Mouse (Mus musculus) midbrain, embryonic 11.5 days (tissue): Measurements from ENCODE around the gene Syt3. TPM values are rescaled to one million over a fixed set of nuclear protein-coding genes. Genes with fewer than 3 reads are reported as not detected.

ENCODE experiments used
- ATAC-seq: fragments of 200-750 bp; cut with Nextera tagmentation; 2 replicates; pipeline ENCODE4 v1.8.0; 2017; ENCODE audit warnings: moderate TSS enrichment, moderate library complexity; ENCODE audit not compliant: low FRiP score
- DNase-seq: peaks from one replicate; pipeline ENCODE4 v3.0.0; 2015; ENCODE audit warnings: low spot score; ENCODE audit errors: missing footprints
- H3K27ac ChIP-seq: fragments of 300-500 bp; sonication (generic); 2 replicates; pipeline ENCODE4 v1.5.1; 2014; ENCODE audit warnings: low read depth, low read length
- H3K27me3 ChIP-seq: fragments of 300-500 bp; sonication (generic); 2 replicates; pipeline ENCODE4 v1.6.1; 2014; ENCODE audit warnings: mild to moderate bottlenecking, low read length, moderate library complexity, mixed read lengths; ENCODE audit not compliant: control insufficient read depth, insufficient read depth
- H3K36me3 ChIP-seq: fragments of 300-500 bp; sonication (generic); 2 replicates; pipeline ENCODE4 v1.6.1; 2014; ENCODE audit warnings: mild to moderate bottlenecking, low read length, moderate library complexity, mixed read lengths; ENCODE audit not compliant: control insufficient read depth, insufficient read depth
- H3K4me1 ChIP-seq: fragments of 300-500 bp; sonication (generic); 2 replicates; pipeline ENCODE4 v1.6.1; 2014; ENCODE audit warnings: low read length; ENCODE audit not compliant: control insufficient read depth, insufficient read depth
- H3K4me2 ChIP-seq: fragments of 300-500 bp; sonication (generic); 2 replicates; pipeline ENCODE4 v1.6.1; 2014; ENCODE audit warnings: mild to moderate bottlenecking, moderate library complexity
- H3K4me3 ChIP-seq: fragments of 300-500 bp; sonication (generic); 2 replicates; pipeline ENCODE4 v1.5.1; 2014; ENCODE audit warnings: low read depth, low read length
- H3K9ac ChIP-seq: fragments of 300-500 bp; sonication (generic); 2 replicates; pipeline ENCODE4 v1.6.1; 2014; ENCODE audit warnings: low read length
- H3K9me3 ChIP-seq: fragments of 300-500 bp; sonication (generic); 2 replicates; pipeline ENCODE4 v1.6.1; 2016; ENCODE audit warnings: low read length; ENCODE audit not compliant: control insufficient read depth
- WGBS: fragments of 180-500 bp; shearing (Covaris S2); extraction: QIAGEN DNeasy Blood & Tissue Kit; methylation state at CpG from one replicate; pipeline ENCODE4 v1.1.7; 2014; 5-methylcytosine and 5-hydroxymethylcytosine counted together
- polyA plus RNA-seq: library from polyadenylated mRNA; unstranded; fragments of >200 nt; fragmentation: Nextera tagmentation; extraction: Ambion mirVana; gene quantifications from 2 replicates; pipeline ENCODE4 v1.2.1, GENCODE M21; 2014

Syt3 gene
- polyA plus RNA-seq, 1 experiment from 2014 or later: 1.5 TPM

GRCm38 (mm10) chr7:44373889-44374652 lies 9.8 kb upstream of the Syt3 start:
- H3K4me2 ChIP-seq: peak overlapping the region; percentile 84
- peak overlapping the region; percentile 70 for H3K9ac ChIP-seq
- 0% methylated on average over 19 of the region's 19 CpGs for whole genome bisulfite sequencing
- peaks cover 11% of the 10 kb centered on the region for H3K4me1 ChIP-seq
- ATAC-seq: peak; percentile 91
- H3K4me3 ChIP-seq: peak overlapping the region; percentile 55
- no peaks in the 10 kb centered on the region for H3K9me3 ChIP-seq
- no peaks in the 10 kb centered on the region for H3K36me3 ChIP-seq
- peak; percentile 99 for DNase-seq
- H3K27ac ChIP-seq: peak overlapping the region; percentile 17; the same call in 1 of the 2 replicates
- no peaks in the 10 kb centered on the region for H3K27me3 ChIP-seq

- Histone ChIP-seq H3K27me3 (no peaks in the 10 kb centered on the region), H3K9ac (peak overlapping the region; percentile 70), H3K4me2 (peak overlapping the region; percentile 84), H3K4me1 (peaks cover 11% of the 10 kb centered on the region), H3K36me3 (no peaks in the 10 kb centered on the region), H3K4me3 (peak overlapping the region; percentile 55), H3K27ac (peak overlapping the region; percentile 17; the same call in 1 of the 2 replicates), H3K9me3 (no peaks in the 10 kb centered on the region)
- ATAC-seq (peak; percentile 65), DNase-seq (peak; percentile 91)
- 0% methylated on average over 5 of the region's 5 CpGs for WGBS
Measured at GRCm38 (mm10) chr7:44374756-44375155, 9.1 kb upstream of the Syt3 start.

- no peaks in the 10 kb centered on the region for H3K9me3 ChIP-seq
- peak; percentile 15; the same call in 1 of the 2 replicates for ATAC-seq
- H3K36me3 ChIP-seq: no peaks in the 10 kb centered on the region
- no peak overlapping the region; the same call in 1 of the 2 replicates for H3K27ac ChIP-seq
- H3K4me1 ChIP-seq: peaks cover 11% of the 10 kb centered on the region
- no peaks in the 10 kb centered on the region for H3K27me3 ChIP-seq
- DNase-seq: no peak
- peak overlapping the region; percentile 70 for H3K9ac ChIP-seq
- H3K4me3 ChIP-seq: peak overlapping the region; percentile 55; the same call in 1 of the 2 replicates
- 4% methylated on average over 10 of the region's 10 CpGs for WGBS
- H3K4me2 ChIP-seq: peak overlapping the region; percentile 84
Measured at GRCm38 (mm10) chr7:44375207-44375606, 8.7 kb upstream of the Syt3 start.

GRCm38 (mm10) chr7:44375793-44376192 lies 8.1 kb upstream of the Syt3 start:
- no peak overlapping the region for H3K9ac ChIP-seq
- WGBS: 58% methylated on average over 3 of the region's 3 CpGs
- ATAC-seq (no peak), DNase-seq (no peak)
- no peaks in the 10 kb centered on the region for H3K36me3 ChIP-seq
- H3K9me3 ChIP-seq: no peaks in the 10 kb centered on the region
- H3K27me3 ChIP-seq: no peaks in the 10 kb centered on the region
- no peak overlapping the region for H3K4me3 ChIP-seq
- H3K4me2 ChIP-seq: no peak overlapping the region
- H3K4me1 ChIP-seq: peaks cover 11% of the 10 kb centered on the region
- H3K27ac ChIP-seq: no peak overlapping the region

- WGBS: 72% methylated on average over 4 of the region's 4 CpGs
- DNase-seq (no peak), ATAC-seq (no peak)
- Histone ChIP-seq H3K9ac (no peak overlapping the region), H3K4me1 (peaks cover 9% of the 10 kb centered on the region), H3K36me3 (no peaks in the 10 kb centered on the region), H3K27ac (no peak overlapping the region), H3K27me3 (no peaks in the 10 kb centered on the region), H3K4me2 (no peak overlapping the region), H3K4me3 (no peak overlapping the region), H3K9me3 (no peaks in the 10 kb centered on the region)
Measured at GRCm38 (mm10) chr7:44378290-44378689, 5.6 kb upstream of the Syt3 start.

GRCm38 (mm10) chr7:44382541-44382940 lies 1.4 kb upstream of the Syt3 start:
- Histone ChIP-seq H3K9ac (no peak overlapping the region), H3K4me1 (peaks cover 5% of the 10 kb centered on the region; the same call in 1 of the 2 replicates), H3K36me3 (no peaks in the 10 kb centered on the region), H3K4me2 (no peak overlapping the region), H3K27ac (0 out of 2 replicates have a peak overlapping the region, but pooled peaks have one; percentile 20), H3K27me3 (peaks cover 3% of the 10 kb centered on the region), H3K4me3 (no peak overlapping the region), H3K9me3 (no peaks in the 10 kb centered on the region)
- WGBS: 78% methylated on average over 12 of the region's 12 CpGs
- ATAC-seq (no peak), DNase-seq (no peak)

- ATAC-seq: peak; percentile 80
- Histone ChIP-seq H3K9ac (peak overlapping the region; percentile 56), H3K36me3 (no peaks in the 10 kb centered on the region), H3K9me3 (no peaks in the 10 kb centered on the region), H3K4me3 (peak overlapping the region; percentile 45), H3K4me2 (peak overlapping the region; percentile 78), H3K27ac (no peak overlapping the region), H3K4me1 (peaks cover 5% of the 10 kb centered on the region; the same call in 1 of the 2 replicates), H3K27me3 (peaks cover 3% of the 10 kb centered on the region)
- no peak for DNase-seq
- under 1% methylated on average over 17 of the region's 17 CpGs for WGBS
Measured at GRCm38 (mm10) chr7:44384716-44385059, 786 bp downstream of the Syt3 start.

GRCm38 (mm10) chr7:44385720-44386119 lies 1.8 kb downstream of the Syt3 start, which contains the start of gene 1700008O03Rik:
1700008O03Rik (minus strand) TSS chr7:44385820.
- H3K27ac ChIP-seq: no peak within 1 kb of the TSS
- peak within 1 kb of the TSS; percentile 56 for H3K9ac ChIP-seq
- 79% methylated on average over 12 of the region's 12 CpGs for WGBS
- no peaks in the 10 kb centered on the region for H3K9me3 ChIP-seq
- peaks cover 3% of the 10 kb centered on the region for H3K27me3 ChIP-seq
- DNase-seq (no peak), ATAC-seq (no peak)
- H3K36me3 ChIP-seq: no peaks in the 10 kb centered on the region
- H3K4me3 ChIP-seq: peak within 1 kb of the TSS; percentile 45
- H3K4me2 ChIP-seq: peak within 1 kb of the TSS; percentile 78
- peaks cover 5% of the 10 kb centered on the region; the same call in 1 of the 2 replicates for H3K4me1 ChIP-seq

GRCm38 (mm10) chr7:44391831-44392230 lies 7.9 kb downstream of the Syt3 start:
- Histone ChIP-seq H3K36me3 (no peaks in the 10 kb centered on the region), H3K4me1 (no peaks in the 10 kb centered on the region), H3K9ac (no peak overlapping the region), H3K4me3 (no peak overlapping the region), H3K27me3 (no peaks in the 10 kb centered on the region), H3K9me3 (no peaks in the 10 kb centered on the region), H3K4me2 (no peak overlapping the region), H3K27ac (no peak overlapping the region)
- 87% methylated on average over 4 of the region's 4 CpGs for WGBS
- no peak for ATAC-seq
- no peak for DNase-seq
